Mouse (Mus musculus): ENCODE data around the gene Lsamp.

DNA sequence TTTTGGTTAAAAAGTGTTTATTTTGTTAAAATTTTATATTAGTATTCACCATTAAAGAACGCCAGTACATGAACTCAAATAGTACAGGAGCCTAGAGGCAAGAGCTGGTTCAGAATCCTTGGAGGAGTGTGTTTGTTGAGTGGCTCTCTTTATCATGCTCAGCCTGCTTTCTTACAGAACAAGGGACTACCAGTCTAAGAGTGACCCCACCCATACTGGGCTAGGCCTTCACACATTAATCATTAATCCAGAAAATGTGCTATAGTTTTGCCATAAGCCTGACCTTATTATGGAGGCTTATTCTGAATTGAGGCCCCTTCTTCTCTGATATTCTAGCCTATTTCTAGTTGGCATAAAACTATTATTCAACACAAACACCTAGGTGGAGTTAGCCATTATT is 52.6 kb downstream of the Lsamp start:
- TF ChIP-seq POLR2A (IDR thresholded peaks at IDR 0.05; ENCODE audit: extremely low read depth, insufficient read depth, low read length) (no peak), CTCF (IDR thresholded peaks at IDR 0.05; ENCODE audit: low read depth, low read length) (no peak)
